Mouse (Mus musculus): Measurements from ENCODE around the gene 2310022A10Rik.

Gene 2310022A10Rik

DNA sequence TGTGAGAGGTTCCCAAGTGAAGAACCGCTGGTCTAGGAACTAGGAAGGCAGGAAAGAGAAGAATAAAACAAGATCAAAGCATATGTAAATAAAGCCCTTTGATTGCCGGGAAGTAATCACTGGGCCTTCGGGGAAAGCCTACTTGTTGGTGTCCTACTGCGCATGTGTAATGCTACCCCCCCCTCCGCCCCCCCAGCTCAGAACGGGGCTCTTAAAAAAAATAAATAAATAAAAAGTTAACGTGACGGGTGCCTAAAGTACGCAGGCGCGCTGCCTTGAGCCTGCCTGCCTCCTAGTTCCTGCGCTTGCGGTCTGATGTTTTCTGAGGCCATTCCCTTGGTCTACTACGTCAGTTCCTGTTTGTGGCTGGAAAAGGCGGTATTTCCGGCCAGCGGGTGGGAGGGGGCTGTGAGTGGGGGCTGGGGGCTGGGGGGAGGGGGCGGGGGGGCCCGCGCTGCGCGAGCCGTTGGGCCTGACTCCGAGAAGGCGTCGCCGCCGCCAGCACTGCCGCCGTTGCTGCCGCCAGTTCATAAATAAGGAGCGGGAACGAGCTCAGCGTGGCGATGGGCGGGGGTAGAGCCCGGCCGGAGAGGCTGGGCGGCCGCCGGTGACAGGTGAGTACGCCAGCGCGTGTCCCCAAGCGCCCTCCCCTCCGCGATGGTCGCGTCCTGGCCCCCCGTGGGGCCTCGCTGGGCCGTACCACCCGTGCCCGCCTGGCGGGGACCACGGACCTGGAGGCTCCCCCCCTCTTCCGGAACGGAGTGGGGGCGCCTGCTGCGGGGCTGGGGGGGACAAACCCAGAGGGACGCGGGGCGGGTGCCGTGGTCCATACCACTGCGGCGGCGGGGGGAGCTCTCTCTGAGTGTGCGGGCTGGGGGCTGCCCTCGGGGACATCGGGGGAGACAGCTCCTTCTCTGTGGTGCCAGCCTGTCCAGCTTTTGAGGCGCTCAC, 38.5 kb downstream of the 2310022A10Rik start, which contains the start of gene Akt2:
TSS of gene Akt2 (plus strand) at position 287 of the 951 bp plus-strand sequence.
- DNase-seq = peak; percentile 94

DNA sequence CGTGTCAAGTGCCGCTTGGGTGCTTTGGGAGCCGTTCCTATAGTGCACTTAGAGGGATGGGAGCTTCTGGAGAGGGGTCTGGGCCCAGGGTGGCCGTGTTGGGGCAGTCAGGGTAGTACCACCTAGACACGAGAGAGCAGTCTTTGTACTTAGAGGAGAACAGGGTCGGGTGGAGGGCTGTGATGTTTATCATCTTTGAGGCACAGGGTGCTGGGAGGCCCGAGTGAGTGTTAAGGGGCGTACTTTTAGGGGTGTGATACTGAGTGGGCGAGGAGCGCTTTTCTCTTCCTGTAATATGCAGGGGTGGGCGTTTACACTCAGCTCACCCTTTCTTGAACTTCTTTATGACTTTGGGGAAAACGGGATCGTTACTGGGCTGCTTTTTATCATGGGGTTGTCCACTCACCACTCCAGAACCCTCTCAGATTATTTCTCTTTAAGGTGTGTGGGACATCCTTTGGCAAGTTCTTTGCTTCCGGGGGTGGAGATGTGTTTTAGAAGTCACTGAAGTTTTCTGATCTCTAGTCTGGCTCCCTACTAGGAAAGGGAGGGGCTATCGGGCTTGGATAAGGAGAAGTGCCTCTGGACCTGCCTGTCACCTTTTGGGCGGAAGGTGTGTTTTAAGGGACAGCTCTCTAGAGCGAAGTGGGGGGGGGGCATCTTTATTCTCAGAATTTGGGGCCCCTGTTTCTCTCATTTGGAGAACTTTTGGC, 39.3 kb downstream of the 2310022A10Rik start:
- DNase-seq = peak; percentile 33

DNA sequence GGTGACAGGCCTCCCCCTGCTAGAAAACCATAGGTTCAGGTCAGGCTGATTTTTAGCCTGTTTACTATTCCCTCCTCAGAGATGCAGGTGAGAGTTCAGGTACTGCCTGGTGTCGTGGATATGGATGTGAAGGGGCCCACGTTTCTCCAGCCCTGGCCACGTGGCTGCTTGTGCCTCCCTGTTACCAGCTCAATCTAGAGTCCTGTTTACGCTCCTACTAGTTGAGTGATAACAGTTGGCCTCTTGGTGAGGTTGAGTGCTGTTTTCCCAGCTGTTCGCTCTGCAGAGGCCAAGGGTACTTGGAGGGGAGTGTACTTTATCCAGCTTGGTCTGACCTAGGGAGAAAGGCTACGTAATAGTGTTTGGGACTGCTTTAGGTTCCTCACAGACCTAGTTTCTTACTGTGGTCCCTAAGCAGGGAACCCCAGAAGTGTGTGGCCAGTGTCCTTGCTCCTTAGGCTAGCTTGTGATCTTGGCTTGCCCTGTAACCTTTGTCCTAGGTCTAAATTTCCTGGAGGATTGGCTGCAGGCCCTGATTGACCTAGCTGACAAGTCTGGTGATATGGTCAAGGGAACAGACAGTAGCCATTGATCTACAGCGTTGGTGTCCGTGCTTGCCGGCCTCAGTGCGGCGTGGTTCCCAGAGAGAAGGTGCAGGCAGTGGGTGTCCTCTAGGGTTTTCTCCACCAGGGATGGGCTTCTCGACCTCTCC, 40.1 kb downstream of the 2310022A10Rik start:
- DNase-seq = peak; percentile 36

DNA sequence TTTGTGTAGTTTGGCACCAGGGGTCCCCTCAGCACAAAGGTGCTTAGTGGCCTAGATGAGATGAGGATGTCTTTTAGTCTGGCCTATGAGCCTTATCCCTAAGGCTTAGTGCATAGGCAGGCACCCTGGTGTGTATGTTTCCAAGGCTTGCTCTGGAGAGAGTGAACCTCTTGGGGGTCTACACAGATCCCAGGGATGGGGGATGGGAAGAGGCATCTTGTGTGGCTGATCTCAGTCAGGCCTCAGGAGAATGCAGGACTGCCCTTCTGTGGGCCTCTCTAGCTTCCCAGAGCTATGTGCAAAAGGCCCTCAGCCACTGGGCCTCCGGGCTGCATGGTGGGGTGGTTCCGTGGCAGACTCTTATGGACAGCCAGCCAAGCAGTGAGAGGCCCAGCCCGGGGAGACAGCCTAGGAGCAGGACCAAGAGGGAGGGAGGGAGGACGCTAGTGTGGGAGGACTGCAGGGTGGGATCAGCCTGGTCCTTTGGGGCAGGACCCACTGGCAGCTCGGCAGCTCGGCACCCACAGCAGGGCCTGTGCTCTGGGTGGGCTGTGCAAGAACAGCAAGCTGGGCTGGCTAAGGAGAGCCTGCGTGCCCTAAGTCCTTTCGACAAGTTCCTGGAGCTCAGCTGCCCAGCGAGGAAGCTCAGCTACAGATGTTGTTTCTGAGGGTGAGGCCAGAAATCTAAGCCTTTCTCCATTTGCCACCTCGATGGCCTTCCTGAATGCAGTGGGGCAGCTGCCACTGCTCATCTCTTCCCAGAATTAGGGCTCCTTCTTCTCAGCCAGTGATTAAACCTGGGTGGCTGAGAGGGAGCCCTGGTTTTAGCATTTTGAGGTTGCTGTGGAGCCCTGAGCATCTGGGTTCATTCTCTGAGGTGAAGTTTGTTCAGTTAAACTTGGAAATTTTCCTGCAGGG, 43.8 kb downstream of the 2310022A10Rik start:
- DNase-seq = peak; percentile 60

DNA sequence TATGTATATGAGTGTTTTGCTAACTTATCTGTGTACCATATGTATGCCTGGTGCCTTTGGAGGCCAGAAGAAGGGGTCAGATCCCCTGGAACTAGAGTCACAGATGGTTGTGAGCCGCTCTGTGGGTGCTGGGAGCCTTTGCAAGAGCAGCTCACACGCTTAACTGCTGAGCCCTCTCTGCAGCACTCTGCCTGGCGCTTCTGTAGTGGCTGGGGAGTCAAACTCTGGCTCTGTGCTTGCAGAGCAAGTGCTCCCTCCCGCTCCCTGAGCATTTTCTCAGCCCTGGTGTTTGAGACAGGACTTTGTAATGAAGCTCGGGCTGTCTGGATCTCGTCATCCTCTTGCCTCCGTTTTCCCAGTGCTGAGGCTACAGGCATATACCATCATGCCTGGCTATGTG, 45.0 kb downstream of the 2310022A10Rik start:
- DNase-seq = no peak

DNA sequence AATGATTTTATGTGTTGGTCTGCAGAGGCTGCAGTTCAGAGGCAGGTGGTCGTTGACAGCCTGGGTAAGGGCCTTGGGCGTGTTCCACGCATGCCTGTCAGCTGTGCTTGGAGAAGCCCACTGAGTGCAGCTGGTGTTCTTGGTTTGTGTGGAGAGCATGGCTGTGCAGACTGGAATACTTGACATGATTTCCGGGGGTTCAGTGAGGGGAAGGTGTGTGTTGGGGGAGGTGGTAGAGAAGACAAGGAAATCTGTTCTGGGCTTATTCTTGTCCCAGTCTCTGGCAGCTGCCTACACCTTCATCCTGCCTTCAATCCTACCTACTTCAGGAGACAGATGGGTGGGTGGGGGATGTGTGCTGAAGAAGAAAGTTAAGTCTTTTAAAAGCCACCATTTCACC, 48.6 kb downstream of the 2310022A10Rik start:
- DNase-seq = no peak

DNA sequence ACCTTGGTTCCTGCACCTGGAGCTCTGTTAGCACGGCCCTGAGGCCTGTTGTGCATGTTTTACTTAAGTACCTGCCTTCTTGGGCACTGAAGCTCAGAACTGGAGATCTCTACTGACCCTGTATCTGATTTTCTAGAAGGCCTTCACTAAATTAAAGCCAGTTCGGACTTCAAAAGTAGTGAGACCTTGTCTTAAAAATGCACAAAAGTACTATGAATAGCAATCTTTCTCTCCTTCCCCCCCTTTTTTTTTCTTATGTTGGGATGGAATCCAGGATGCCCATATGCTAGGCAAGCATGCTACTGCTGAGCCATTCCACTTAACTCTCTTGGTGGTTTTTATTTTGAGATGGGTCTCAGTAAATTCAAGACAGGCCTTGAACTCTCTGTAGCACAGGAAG, 49.1 kb downstream of the 2310022A10Rik start:
- no peak for DNase-seq

DNA sequence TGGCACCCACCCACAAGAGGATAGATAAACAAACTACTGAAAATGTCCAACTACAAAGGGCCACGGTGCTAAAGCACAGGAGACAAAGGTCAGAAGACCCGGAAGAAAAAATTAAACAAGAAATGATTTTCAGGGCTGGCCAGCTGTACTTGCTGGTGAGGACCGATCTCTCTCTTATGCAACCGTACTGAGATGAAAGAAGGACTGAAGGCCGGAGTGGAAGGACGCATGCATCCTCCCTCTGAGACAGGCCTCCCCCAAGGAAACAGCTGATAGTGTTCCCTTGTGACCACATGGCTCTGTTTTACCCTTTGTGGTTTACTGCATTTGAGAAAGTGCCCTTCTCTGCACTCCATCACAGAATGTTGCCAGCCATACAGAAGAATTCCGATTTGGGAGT, 49.8 kb downstream of the 2310022A10Rik start:
- no peak for DNase-seq

DNA sequence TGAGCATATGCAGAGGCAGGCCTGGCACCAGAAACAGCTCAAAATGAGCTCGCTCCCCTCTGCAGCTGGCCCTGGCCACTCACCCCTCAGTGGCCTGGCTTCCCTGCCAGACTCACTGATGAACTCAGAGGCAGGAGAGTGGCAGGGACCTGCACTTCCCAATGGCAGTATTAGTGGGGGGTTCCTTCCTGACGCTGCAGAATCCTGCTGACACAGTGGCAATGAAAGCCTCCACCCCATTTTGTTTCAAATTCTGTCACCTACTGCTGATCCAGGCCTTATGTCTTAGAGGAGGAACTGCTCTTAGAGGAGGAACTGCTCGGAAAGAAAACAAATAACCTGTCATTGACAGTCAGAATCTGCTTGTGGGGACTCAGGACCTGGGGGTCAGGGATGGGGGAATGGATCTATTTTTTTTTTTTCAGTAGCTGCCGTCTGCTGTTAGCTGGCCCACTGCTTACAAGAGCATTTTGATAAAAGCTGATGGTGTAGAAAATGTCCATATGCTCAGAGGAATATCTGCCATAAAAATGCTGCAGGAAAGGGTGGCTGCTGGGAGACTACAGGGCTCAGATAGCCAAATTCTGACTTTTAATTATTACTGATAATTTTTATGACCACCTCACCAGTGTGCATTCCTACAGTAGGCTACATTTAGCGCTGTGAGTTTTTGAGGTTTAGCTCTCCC, 51.8 kb downstream of the 2310022A10Rik start:
- no peak for DNase-seq

DNA sequence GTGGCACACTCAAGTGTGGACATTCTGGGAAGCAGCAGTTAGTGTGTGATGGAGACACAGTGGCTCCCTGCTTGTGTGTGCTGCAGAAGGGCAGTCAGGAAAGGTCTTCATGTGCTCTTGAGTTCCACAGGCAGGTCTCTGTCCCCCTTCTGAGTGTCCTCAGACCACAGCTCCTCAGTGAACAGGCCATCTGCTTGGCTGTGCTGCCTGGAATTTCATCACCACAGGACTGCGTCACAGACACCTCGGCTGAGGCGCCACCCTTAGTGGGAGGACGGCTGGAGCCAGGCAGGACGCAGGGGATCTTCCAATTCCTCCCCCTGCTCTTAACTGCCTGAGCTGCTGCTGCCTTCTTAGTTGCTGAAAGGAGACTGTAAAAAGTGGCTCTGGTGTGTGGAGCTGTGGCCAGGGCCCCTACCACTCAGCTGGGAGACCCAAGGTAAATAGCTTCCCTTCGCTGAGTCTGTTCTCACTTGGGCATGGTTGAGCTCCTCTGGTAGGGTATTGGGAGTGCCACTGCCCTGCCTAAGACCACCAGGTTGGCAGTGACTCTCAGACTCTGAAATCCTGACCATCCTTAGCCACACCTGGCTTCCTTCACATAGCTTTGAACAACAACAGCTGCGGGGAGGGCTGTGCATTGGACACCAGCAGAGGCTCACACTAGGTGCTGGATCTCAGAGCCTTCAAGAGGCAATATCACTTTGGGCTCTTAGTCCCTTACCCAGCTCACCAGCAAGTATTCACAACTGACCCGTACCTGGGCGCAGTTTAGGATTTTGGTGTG, 52.7 kb downstream of the 2310022A10Rik start:
- peak; percentile 56 for DNase-seq

DNA sequence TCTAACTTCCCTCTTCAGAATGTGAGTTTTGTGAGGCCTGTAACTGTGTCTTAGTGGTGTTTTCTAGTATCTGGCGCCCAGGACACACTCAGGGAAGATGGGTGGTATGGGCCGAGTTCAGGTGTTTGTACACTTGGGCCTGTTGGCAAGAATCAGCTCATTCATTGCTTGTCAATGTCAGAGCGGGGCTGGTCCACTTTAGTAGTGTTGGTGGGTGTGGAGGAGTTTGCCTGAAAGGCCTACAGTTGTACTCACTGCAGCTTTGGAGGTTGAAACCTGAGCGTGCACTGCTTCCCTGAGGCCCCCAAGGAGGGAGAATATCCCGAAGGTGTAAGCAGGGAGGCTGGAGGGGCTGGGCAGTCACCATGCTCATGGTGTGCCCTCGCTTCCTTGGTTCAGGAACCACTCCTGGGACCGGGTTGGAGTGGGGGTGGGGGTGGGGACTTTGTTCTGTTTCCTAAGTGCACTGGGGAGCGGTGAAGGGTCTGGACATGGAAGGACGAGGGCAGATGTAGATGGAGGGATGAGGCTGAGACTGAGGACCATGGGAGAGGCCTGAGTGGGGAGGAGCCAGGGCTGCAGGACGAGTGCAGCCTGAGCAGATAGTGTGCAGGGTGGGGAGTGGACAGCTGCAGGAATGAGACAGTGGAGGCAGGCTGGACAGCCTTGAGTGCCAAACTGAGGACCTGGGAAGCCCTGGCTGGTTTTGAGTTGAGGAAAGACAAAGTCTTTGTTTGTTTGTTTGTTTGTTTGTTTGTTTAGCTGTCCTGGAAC, 53.6 kb downstream of the 2310022A10Rik start:
- no peak for DNase-seq

DNA sequence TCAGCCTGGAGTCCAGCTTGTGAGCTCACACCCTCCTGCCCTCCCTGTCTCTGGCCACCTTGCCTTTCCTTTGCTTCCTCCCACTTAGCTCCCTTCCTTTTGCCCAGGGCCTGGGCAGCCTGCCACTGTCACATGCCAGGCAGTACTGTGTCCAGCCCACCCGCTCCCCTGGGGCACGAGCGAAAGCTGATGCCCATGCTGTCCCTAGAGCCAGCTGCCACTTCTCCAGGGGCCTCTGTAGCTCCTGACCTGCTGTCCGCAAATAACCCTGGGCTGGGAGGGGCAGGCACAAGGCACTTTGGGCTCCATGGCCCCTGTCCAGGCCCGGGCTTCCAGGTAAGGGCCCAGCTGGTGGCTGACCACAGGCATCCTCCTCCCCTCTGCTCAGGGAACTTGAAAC, 54.5 kb downstream of the 2310022A10Rik start:
- DNase-seq = peak; percentile 77

DNA sequence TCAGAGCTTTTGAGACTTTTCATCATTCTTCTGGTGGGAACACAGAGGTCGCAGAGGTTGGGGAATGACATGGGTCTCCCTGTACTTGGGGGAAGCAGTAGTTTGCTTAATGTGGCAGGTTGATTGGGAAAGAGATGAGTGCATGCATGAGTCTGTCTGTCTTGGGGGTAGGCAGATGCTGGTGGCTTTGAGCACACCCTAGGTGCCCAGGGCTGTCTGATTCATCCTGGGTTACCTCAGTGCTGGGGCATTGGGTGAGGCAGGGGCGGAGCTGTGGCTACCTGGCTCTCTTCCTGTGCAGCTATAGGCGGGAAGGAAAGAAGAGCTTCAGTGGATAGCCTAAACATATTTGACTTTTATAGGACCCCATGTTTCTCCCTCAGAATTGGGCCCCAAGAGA, 55.1 kb downstream of the 2310022A10Rik start:
- no peak for DNase-seq

DNA sequence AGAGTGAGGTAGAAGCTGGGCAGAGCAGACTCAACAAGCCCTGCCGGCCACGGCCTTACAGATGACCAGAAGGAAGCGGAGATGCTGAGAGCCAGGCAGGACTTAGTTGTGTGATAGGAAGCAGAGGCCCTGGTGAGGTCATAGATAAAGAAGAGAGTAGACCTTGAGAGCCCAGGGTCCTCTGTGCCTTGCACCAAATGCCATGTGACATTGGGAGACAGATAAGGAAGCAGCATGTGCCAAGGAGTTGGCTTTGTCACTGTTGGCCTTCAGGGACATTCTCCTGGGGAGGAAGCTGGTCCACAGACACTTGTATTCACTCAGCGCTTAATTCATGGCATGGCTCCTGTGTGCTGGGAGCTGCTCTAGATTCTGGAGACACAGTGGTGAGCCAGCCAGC, 56.3 kb downstream of the 2310022A10Rik start:
- DNase-seq = no peak

DNA sequence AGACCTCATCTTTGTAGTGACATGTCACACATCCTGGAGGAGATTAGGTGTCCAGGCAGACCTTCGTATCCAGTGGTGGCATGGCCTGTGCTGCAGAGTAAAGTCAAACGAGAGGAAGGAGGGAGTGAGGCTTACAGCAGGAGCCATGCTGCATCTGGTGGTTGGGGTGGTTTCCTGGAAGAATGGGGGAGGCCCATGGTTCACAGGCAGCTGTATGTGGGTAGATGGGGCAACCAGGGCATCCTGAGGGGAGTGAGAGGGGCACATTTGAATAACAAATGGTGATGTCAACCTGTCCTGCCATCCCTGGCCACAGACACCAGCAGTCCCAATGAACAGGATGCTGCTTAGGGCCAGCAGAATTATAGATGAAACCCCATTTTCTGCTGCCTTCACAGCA, 56.7 kb downstream of the 2310022A10Rik start:
- no peak for DNase-seq

DNA sequence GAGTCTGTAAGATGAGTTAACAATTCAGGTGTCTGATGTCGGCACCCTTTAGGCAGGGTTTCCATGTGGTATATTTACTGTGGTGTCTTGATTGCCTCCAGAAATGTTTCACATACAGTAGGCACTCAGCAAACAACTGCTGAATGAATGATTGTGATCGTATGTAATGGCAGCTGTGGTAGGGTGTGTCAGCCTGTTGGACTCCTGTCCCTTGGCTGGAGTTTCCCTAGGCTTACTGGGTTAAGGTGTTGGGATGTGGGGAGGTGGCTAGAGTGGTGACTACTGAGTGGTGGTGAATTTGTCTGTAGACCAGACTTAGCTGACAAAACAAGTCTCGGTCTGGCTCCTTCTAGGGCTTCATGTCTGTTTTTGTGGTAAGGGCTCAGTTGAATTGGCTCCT, 57.3 kb downstream of the 2310022A10Rik start:
- no peak for DNase-seq

DNA sequence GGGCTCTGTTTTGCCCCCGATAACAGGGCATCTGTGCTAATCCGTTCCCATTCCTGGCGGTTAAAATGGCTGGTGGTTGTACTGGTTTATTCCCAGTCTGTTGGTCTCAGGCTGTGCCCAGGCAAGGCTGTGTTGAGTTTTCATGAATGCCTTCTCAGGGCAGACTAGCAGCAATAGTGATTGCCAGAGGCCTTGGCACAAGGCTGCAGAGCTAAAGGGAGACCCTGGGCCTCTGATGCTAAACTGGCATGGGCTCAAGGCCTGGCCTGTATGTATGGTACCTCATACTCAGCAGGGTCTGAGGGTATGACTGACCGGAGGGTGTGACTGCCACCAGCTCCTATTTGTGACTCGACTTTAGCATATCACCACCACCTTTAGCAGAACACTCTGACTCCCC, 57.8 kb downstream of the 2310022A10Rik start:
- DNase-seq = no peak

DNA sequence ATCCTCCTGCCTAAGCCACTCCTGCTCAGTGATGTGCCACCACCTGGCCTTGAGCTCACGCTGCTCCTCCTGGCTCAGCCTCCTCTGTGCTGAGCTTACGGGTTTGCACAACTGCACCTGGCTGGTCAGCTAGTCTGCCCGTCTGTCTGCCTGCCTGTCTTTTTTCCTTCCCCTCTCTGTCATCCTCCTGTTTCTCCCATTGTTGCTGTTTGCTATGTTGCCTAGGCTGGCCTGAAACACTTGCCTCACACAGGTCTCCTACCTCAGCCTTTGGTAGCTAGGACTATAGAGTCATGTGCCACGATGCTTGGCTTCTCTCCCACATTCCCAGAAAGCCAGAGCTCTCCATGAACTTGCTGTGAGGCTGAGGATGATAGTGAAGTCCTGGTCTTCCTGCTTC, 59.9 kb downstream of the 2310022A10Rik start:
- DNase-seq = no peak

DNA sequence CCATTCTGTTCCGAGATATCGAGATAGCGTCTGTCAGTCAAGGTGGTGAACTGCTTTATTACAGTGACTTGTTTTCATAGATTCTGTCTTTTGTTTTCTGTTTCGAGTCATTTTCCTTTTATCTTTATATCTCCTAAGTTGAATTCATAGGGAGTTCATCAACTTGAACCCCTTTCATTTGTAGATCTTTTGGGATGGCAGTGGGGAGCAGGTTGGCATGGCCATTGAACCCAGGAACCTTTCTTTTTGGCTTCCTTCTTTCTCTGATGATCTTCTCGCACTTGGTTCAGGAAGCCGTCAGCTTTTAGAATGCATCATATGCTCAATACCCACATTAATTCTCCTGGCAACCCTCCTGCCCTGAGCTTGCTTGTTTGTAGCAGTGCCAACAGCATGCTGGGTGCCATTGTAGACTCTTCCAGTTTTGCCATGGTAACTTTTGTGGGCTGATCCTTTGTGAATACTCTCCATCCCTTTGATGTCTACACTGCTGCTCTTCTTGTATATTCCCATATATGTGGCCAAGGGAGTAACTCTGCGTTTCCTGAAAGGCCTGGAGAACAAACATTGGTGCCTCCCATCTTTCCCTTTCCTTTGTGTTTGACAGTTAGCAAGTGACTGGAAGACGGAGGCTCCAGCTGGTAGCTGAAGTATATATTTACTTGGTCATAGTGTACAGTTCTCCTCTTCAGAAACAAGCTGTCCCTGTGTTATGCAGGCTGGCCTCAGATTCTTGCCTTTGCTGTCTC, 60.9 kb downstream of the 2310022A10Rik start:
- DNase-seq = no peak
